8 mouse cellular contexts compared by ENCODE assay signal in genomic region chr7:46838104-46838671, GRCm38 (mm10). TPM values are rescaled to one million over a fixed set of nuclear protein-coding genes. Genes with fewer than 3 reads are reported as not detected.
DNase-seq lines count a peak whose midpoint lies in the region; ATAC-seq lines count a peak whose summit lies in the region.

No protein-coding gene starts in this region.

- peak; percentile 62 for ATAC-seq in forebrain, embryonic 13.5 days

- WGBS in forebrain, embryonic 13.5 days: 3% methylated on average over 9 of the region's 9 CpGs

- H3K9me3 ChIP-seq in forebrain, embryonic 13.5 days (replicated peaks): no peaks in the 10 kb centered on the region

- peaks cover 8% of the 10 kb centered on the region; the same call in 1 of the 2 replicates for H3K27me3 ChIP-seq in forebrain, embryonic 13.5 days

- H3K4me2 ChIP-seq in forebrain, embryonic 13.5 days: 0 out of 2 replicates have a peak overlapping the region, but pooled peaks have one; percentile 15

- no peak overlapping the region for H3K4me3 ChIP-seq in forebrain, embryonic 13.5 days

- H3K9ac ChIP-seq in forebrain, embryonic 13.5 days: no peak overlapping the region

- H3K27ac ChIP-seq in forebrain, embryonic 13.5 days: 0 out of 2 replicates have a peak overlapping the region, but pooled peaks have one; percentile 20

- intact Hi-C loops in heart, postnatal 14 days (cut with DNase I): no loop called here

- H3K4me1 ChIP-seq in forebrain, embryonic 13.5 days: peaks cover 21% of the 10 kb centered on the region

- no peaks in the 10 kb centered on the region for H3K36me3 ChIP-seq in forebrain, embryonic 13.5 days (ENCODE audit: poor library complexity, severe bottlenecking)

- peak; percentile 22 to 35 for DNase-seq in urinary bladder, postnatal 36 days (ENCODE audit: low spot score in 2 of 2)
- no peak for DNase-seq in urinary bladder, adult 2 months (ENCODE audit: low spot score)
- DNase-seq in heart, postnatal 14 days: peak; percentile 48 to 53
- peak; percentile 67 for DNase-seq in kidney, postnatal 14 days
- DNase-seq in lung, postnatal 14 days: peak; percentile 53
- DNase-seq in right cerebral cortex, adult 2 months (ENCODE audit: low spot score in 2 of 2): peak; percentile 33 to 43
- DNase-seq in testis, postnatal 14 days (ENCODE audit: low spot score): no peak

RNA-seq across cellular contexts. Expression of gene Ldha, which starts 3.1 kb away (rescaled TPM):
- polyA plus RNA-seq in urinary bladder, adult 2 months (2012; rRNA removed): 354 and 368 TPM in 2 replicates
- polyA plus RNA-seq in forebrain, embryonic 13.5 days (2015; fragmentation: Nextera tagmentation; extraction: Ambion mirVana): 905 and 993 TPM in 2 replicates
- total RNA-seq in heart, postnatal 14 days (2021): 100 to 1,000 TPM; 746 to 778 TPM

RNA-seq across cellular contexts. Expression of gene Ldhc, which starts 22.8 kb away (rescaled TPM):
- not detected in 2 replicates for polyA plus RNA-seq in urinary bladder, adult 2 months (2012; rRNA removed)
- polyA plus RNA-seq in forebrain, embryonic 13.5 days (2015; fragmentation: Nextera tagmentation; extraction: Ambion mirVana): 0.13 TPM in 1 of 2 replicates, not detected in the other
- not detected for total RNA-seq in heart, postnatal 14 days (2021)

RNA-seq across cellular contexts. Expression of gene Gtf2h1, which starts 42.3 kb away (rescaled TPM):
- polyA plus RNA-seq in urinary bladder, adult 2 months (2012; rRNA removed): 27.8 and 30.3 TPM in 2 replicates
- 48.2 and 48.7 TPM in 2 replicates for polyA plus RNA-seq in forebrain, embryonic 13.5 days (2015; fragmentation: Nextera tagmentation; extraction: Ambion mirVana)
- total RNA-seq in heart, postnatal 14 days (2021): 10 to 100 TPM; 18.2 to 19.0 TPM

RNA-seq across cellular contexts. Expression of gene Hps5, which starts 42.3 kb away (rescaled TPM):
- 22.3 and 23.1 TPM in 2 replicates for polyA plus RNA-seq in urinary bladder, adult 2 months (2012; rRNA removed)
- polyA plus RNA-seq in forebrain, embryonic 13.5 days (2015; fragmentation: Nextera tagmentation; extraction: Ambion mirVana): 15.0 and 16.1 TPM in 2 replicates
- 10 to 100 TPM in 1 of 2 experiments, 1 to 10 TPM in 1; 8.0 to 12.5 TPM for total RNA-seq in heart, postnatal 14 days (2021)

Comparison
In these comparisons a context has a peak if more than half of its experiments do, and no peak if none do; other contexts are left out.
1. DNase-seq: peak in urinary bladder, postnatal 36 days (2 of 2), heart, postnatal 14 days (2 of 2), kidney, postnatal 14 days (single experiment), lung, postnatal 14 days (single experiment) and right cerebral cortex, adult 2 months (2 of 2); none in urinary bladder, adult 2 months (single experiment) and testis, postnatal 14 days (single experiment).